Mouse (Mus musculus): ENCODE measurements around the gene Dcst1. TPM values are rescaled to one million over a fixed set of nuclear protein-coding genes. Genes with fewer than 3 reads are reported as not detected.

Gene Dcst1
- polyA plus RNA-seq, 1 experiment from 2014 or later, result 0.11 TPM

- Histone ChIP-seq H3K4me2 (peak overlapping the region; percentile 77), H3K9me3 (ENCODE audit: low read depth, low read length) (no peaks in the 10 kb centered on the region), H3K27ac (ENCODE audit: low read depth) (0 out of 2 replicates have a peak overlapping the region, but pooled peaks have one; percentile 42), H3K4me1 (ENCODE audit: insufficient read depth) (peaks cover 19% of the 10 kb centered on the region), H3K4me3 (ENCODE audit: low read depth, low read length) (peak overlapping the region; percentile 37), H3K36me3 (ENCODE audit: insufficient read depth) (no peaks in the 10 kb centered on the region), H3K27me3 (ENCODE audit: insufficient read depth, low read length) (peaks cover 24% of the 10 kb centered on the region), H3K9ac (peak overlapping the region; percentile 52; the same call in 1 of the 2 replicates)
- no peak for TF ChIP-seq CTCF (IDR thresholded peaks at IDR 0.05; ENCODE audit: low read depth)
- WGBS, result 40% methylated on average over 2 of the region's 2 CpGs
- peak; percentile 27 for DNase-seq
- no peak for ATAC-seq (ENCODE audit: insufficient read depth)
Observed at GRCm38 (mm10) chr3:89314791-89315190, 50.3 kb downstream of the Dcst1 start.

GRCm38 (mm10) chr3:89314340-89314739, 50.7 kb downstream of the Dcst1 start:
- Histone ChIP-seq H3K27me3 (ENCODE audit: insufficient read depth, low read length) (peaks cover 19% of the 10 kb centered on the region), H3K9ac (no peak overlapping the region), H3K9me3 (ENCODE audit: low read depth, low read length) (no peaks in the 10 kb centered on the region), H3K27ac (ENCODE audit: low read depth) (peak overlapping the region; percentile 64; the same call in 1 of the 2 replicates), H3K36me3 (ENCODE audit: insufficient read depth) (no peaks in the 10 kb centered on the region), H3K4me2 (peak overlapping the region; percentile 77; the same call in 1 of the 2 replicates), H3K4me1 (ENCODE audit: insufficient read depth) (peaks cover 14% of the 10 kb centered on the region), H3K4me3 (ENCODE audit: low read depth, low read length) (no peak overlapping the region)
- TF ChIP-seq CTCF (IDR thresholded peaks at IDR 0.05; ENCODE audit: low read depth), result no peak
- WGBS, result 33% methylated on average over 5 of the region's 5 CpGs
- ATAC-seq (ENCODE audit: insufficient read depth) (no peak), DNase-seq (peak; percentile 10)

GRCm38 (mm10) chr3:89308089-89308488, 57.0 kb downstream of the Dcst1 start:
- TF ChIP-seq CTCF (IDR thresholded peaks at IDR 0.05; ENCODE audit: low read depth), result peak; percentile 93
- Histone ChIP-seq H3K9me3 (ENCODE audit: low read depth, low read length) (no peaks in the 10 kb centered on the region), H3K4me2 (no peak overlapping the region), H3K27me3 (ENCODE audit: insufficient read depth, low read length) (no peaks in the 10 kb centered on the region), H3K36me3 (ENCODE audit: insufficient read depth) (no peaks in the 10 kb centered on the region), H3K9ac (no peak overlapping the region), H3K4me1 (ENCODE audit: insufficient read depth) (no peaks in the 10 kb centered on the region), H3K4me3 (ENCODE audit: low read depth, low read length) (no peak overlapping the region), H3K27ac (ENCODE audit: low read depth) (no peak overlapping the region)
- WGBS, result 4% methylated on average over 9 of the region's 9 CpGs
- peak; percentile 91 for DNase-seq
- ATAC-seq (ENCODE audit: insufficient read depth), result peak; percentile 79

- H3K9ac ChIP-seq, result no peak overlapping the region
- H3K4me2 ChIP-seq, result no peak overlapping the region
- no peak for TF ChIP-seq CTCF (IDR thresholded peaks at IDR 0.05; ENCODE audit: low read depth)
- H3K27me3 ChIP-seq (ENCODE audit: insufficient read depth, low read length), result no peaks in the 10 kb centered on the region
- H3K9me3 ChIP-seq (ENCODE audit: low read depth, low read length), result no peaks in the 10 kb centered on the region
- no peaks in the 10 kb centered on the region for H3K36me3 ChIP-seq (ENCODE audit: insufficient read depth)
- ATAC-seq (ENCODE audit: insufficient read depth) (no peak; the same call in 1 of the 2 replicates), DNase-seq (no peak)
- H3K4me1 ChIP-seq (ENCODE audit: insufficient read depth), result no peaks in the 10 kb centered on the region
- H3K4me3 ChIP-seq (ENCODE audit: low read depth, low read length), result no peak overlapping the region
- H3K27ac ChIP-seq (ENCODE audit: low read depth), result peak overlapping the region; percentile 48; the same call in 1 of the 2 replicates
- WGBS, result 51% methylated on average over 8 of the region's 8 CpGs
Observed at GRCm38 (mm10) chr3:89305551-89306325, 59.3 kb downstream of the Dcst1 start.

GRCm38 (mm10) chr3:89305105-89305504, 59.9 kb downstream of the Dcst1 start:
- peak overlapping the region; percentile 48; the same call in 1 of the 2 replicates for H3K27ac ChIP-seq (ENCODE audit: low read depth)
- H3K9ac ChIP-seq, result no peak overlapping the region
- no peaks in the 10 kb centered on the region for H3K4me1 ChIP-seq (ENCODE audit: insufficient read depth)
- H3K4me2 ChIP-seq, result no peak overlapping the region
- H3K27me3 ChIP-seq (ENCODE audit: insufficient read depth, low read length), result no peaks in the 10 kb centered on the region
- no peaks in the 10 kb centered on the region for H3K9me3 ChIP-seq (ENCODE audit: low read depth, low read length)
- WGBS, result 60% methylated on average over 4 of the region's 4 CpGs
- ATAC-seq (ENCODE audit: insufficient read depth) (no peak), DNase-seq (no peak)
- no peak for TF ChIP-seq CTCF (IDR thresholded peaks at IDR 0.05; ENCODE audit: low read depth)
- H3K4me3 ChIP-seq (ENCODE audit: low read depth, low read length), result no peak overlapping the region
- H3K36me3 ChIP-seq (ENCODE audit: insufficient read depth), result no peaks in the 10 kb centered on the region

GRCm38 (mm10) chr3:89304440-89304839, 60.6 kb downstream of the Dcst1 start:
- Histone ChIP-seq H3K9ac (no peak overlapping the region), H3K27me3 (ENCODE audit: insufficient read depth, low read length) (no peaks in the 10 kb centered on the region), H3K36me3 (ENCODE audit: insufficient read depth) (no peaks in the 10 kb centered on the region), H3K27ac (ENCODE audit: low read depth) (no peak overlapping the region), H3K4me1 (ENCODE audit: insufficient read depth) (no peaks in the 10 kb centered on the region), H3K4me2 (no peak overlapping the region), H3K4me3 (ENCODE audit: low read depth, low read length) (no peak overlapping the region), H3K9me3 (ENCODE audit: low read depth, low read length) (no peaks in the 10 kb centered on the region)
- 49% methylated on average over 6 of the region's 6 CpGs for WGBS
- DNase-seq, result no peak
- no peak for TF ChIP-seq CTCF (IDR thresholded peaks at IDR 0.05; ENCODE audit: low read depth)
- no peak for ATAC-seq (ENCODE audit: insufficient read depth)

GRCm38 (mm10) chr3:89300514-89300913, 64.5 kb downstream of the Dcst1 start:
- no peaks in the 10 kb centered on the region for H3K4me1 ChIP-seq (ENCODE audit: insufficient read depth)
- no peak overlapping the region for H3K27ac ChIP-seq (ENCODE audit: low read depth)
- no peaks in the 10 kb centered on the region for H3K9me3 ChIP-seq (ENCODE audit: low read depth, low read length)
- ATAC-seq (ENCODE audit: insufficient read depth) (no peak), DNase-seq (no peak)
- H3K4me2 ChIP-seq, result no peak overlapping the region
- no peak; the same call in 1 of the 2 replicates for TF ChIP-seq CTCF (IDR thresholded peaks at IDR 0.05; ENCODE audit: low read depth)
- WGBS, result 61% methylated on average over 2 of the region's 2 CpGs
- H3K9ac ChIP-seq, result no peak overlapping the region
- H3K36me3 ChIP-seq (ENCODE audit: insufficient read depth), result no peaks in the 10 kb centered on the region
- H3K4me3 ChIP-seq (ENCODE audit: low read depth, low read length), result no peak overlapping the region
- no peaks in the 10 kb centered on the region for H3K27me3 ChIP-seq (ENCODE audit: insufficient read depth, low read length)

Other genes with a start within 250 kb of the Dcst1 start
- 0.08 TPM in 1 of 2 replicates, not detected in the other for gene Pklr, start 229.1 kb downstream of the Dcst1 start, polyA plus RNA-seq (2014; fragmentation: Nextera tagmentation; extraction: Ambion mirVana)
- gene Hcn3, start 205.1 kb downstream of the Dcst1 start, polyA plus RNA-seq (2014; fragmentation: Nextera tagmentation; extraction: Ambion mirVana), result 0.47 and 0.61 TPM in 2 replicates
- gene Clk2, start 200.5 kb downstream of the Dcst1 start, polyA plus RNA-seq (2014; fragmentation: Nextera tagmentation; extraction: Ambion mirVana), result 26.1 and 26.4 TPM in 2 replicates
- gene Scamp3, start 187.8 kb downstream of the Dcst1 start, polyA plus RNA-seq (2014; fragmentation: Nextera tagmentation; extraction: Ambion mirVana), result 90.2 and 98.9 TPM in 2 replicates
- gene Fam189b, start 182.1 kb downstream of the Dcst1 start, polyA plus RNA-seq (2014; fragmentation: Nextera tagmentation; extraction: Ambion mirVana), result 18.2 and 19.4 TPM in 2 replicates
- gene Gba, start 162.3 kb downstream of the Dcst1 start, polyA plus RNA-seq (2014; fragmentation: Nextera tagmentation; extraction: Ambion mirVana), result 34.4 and 35.5 TPM in 2 replicates
- gene Thbs3, start 150.1 kb downstream of the Dcst1 start, polyA plus RNA-seq (2014; fragmentation: Nextera tagmentation; extraction: Ambion mirVana), result 33.6 and 39.9 TPM in 2 replicates
- gene Mtx1, start 138.2 kb downstream of the Dcst1 start, polyA plus RNA-seq (2014; fragmentation: Nextera tagmentation; extraction: Ambion mirVana), result 193 and 212 TPM in 2 replicates
- 43.0 and 50.4 TPM in 2 replicates for gene Muc1, start 136.2 kb downstream of the Dcst1 start, polyA plus RNA-seq (2014; fragmentation: Nextera tagmentation; extraction: Ambion mirVana)
- gene Krtcap2, start 119.3 kb downstream of the Dcst1 start, polyA plus RNA-seq (2014; fragmentation: Nextera tagmentation; extraction: Ambion mirVana), result 293 and 312 TPM in 2 replicates
- 5.7 and 6.3 TPM in 2 replicates for gene Trim46, start 118.9 kb downstream of the Dcst1 start, polyA plus RNA-seq (2014; fragmentation: Nextera tagmentation; extraction: Ambion mirVana)
- gene Dpm3, start 105.9 kb downstream of the Dcst1 start, polyA plus RNA-seq (2014; fragmentation: Nextera tagmentation; extraction: Ambion mirVana), result 118 and 119 TPM in 2 replicates
- 58.5 and 60.2 TPM in 2 replicates for gene Slc50a1, start 94.7 kb downstream of the Dcst1 start, polyA plus RNA-seq (2014; fragmentation: Nextera tagmentation; extraction: Ambion mirVana)
- gene Efna1, start 84.1 kb downstream of the Dcst1 start, polyA plus RNA-seq (2014; fragmentation: Nextera tagmentation; extraction: Ambion mirVana), result 68.3 and 70.4 TPM in 2 replicates
- 4.7 and 5.8 TPM in 2 replicates for gene Efna3, start 42.3 kb downstream of the Dcst1 start, polyA plus RNA-seq (2014; fragmentation: Nextera tagmentation; extraction: Ambion mirVana)
- 24.6 and 27.0 TPM in 2 replicates for gene Efna4, start 27.2 kb downstream of the Dcst1 start, polyA plus RNA-seq (2014; fragmentation: Nextera tagmentation; extraction: Ambion mirVana)
- gene Adam15, start 15.3 kb downstream of the Dcst1 start, polyA plus RNA-seq (2014; fragmentation: Nextera tagmentation; extraction: Ambion mirVana), result 32.7 and 36.7 TPM in 2 replicates
- gene Dcst2, start 3.3 kb downstream of the Dcst1 start, polyA plus RNA-seq (2014; fragmentation: Nextera tagmentation; extraction: Ambion mirVana), result 0.17 TPM in 1 of 2 replicates, not detected in the other
- 1.6 and 1.7 TPM in 2 replicates for gene Zbtb7b, start 29.5 kb upstream of the Dcst1 start, polyA plus RNA-seq (2014; fragmentation: Nextera tagmentation; extraction: Ambion mirVana)
- gene Lenep, start 37.5 kb upstream of the Dcst1 start, polyA plus RNA-seq (2014; fragmentation: Nextera tagmentation; extraction: Ambion mirVana), result 0.19 and 0.33 TPM in 2 replicates
- gene Flad1, start 46.6 kb upstream of the Dcst1 start, polyA plus RNA-seq (2014; fragmentation: Nextera tagmentation; extraction: Ambion mirVana), result 18.1 and 18.2 TPM in 2 replicates
- 655 and 692 TPM in 2 replicates for gene Cks1b, start 53.1 kb upstream of the Dcst1 start, polyA plus RNA-seq (2014; fragmentation: Nextera tagmentation; extraction: Ambion mirVana)
- 69.5 and 75.2 TPM in 2 replicates for gene Shc1, start 53.2 kb upstream of the Dcst1 start, polyA plus RNA-seq (2014; fragmentation: Nextera tagmentation; extraction: Ambion mirVana)
- 54.0 and 56.8 TPM in 2 replicates for gene Pygo2, start 65.0 kb upstream of the Dcst1 start, polyA plus RNA-seq (2014; fragmentation: Nextera tagmentation; extraction: Ambion mirVana)
- 13.6 and 14.7 TPM in 2 replicates for gene Pbxip1, start 71.5 kb upstream of the Dcst1 start, polyA plus RNA-seq (2014; fragmentation: Nextera tagmentation; extraction: Ambion mirVana)
- 46.2 and 48.0 TPM in 2 replicates for gene Pmvk, start 89.3 kb upstream of the Dcst1 start, polyA plus RNA-seq (2014; fragmentation: Nextera tagmentation; extraction: Ambion mirVana)
- 1.0 TPM in 2 replicates for gene Kcnn3, start 154.9 kb upstream of the Dcst1 start, polyA plus RNA-seq (2014; fragmentation: Nextera tagmentation; extraction: Ambion mirVana)

Data from lung, embryonic 14.5 days (tissue).